Mouse (Mus musculus) frontal cortex, postnatal 10 days (tissue): ENCODE results near the gene Fam76b.
A peak's percentile ranks its signal among the peaks of the same experiment; 100 is the strongest.
"Not testable (repeated sequence)": the region's sequence is repeated elsewhere in the genome, so short reads cannot be mapped to it uniquely, and the experiment has no call there.

Experiments used
- DNase-seq, 2 experiments: peaks; one replicate each; pipeline ENCODE4 v3.0.0; 2022; ENCODE audit warnings: low spot score in 2 of 2, mixed read lengths in 1 of 2

Fam76b gene

GRCm38 (mm10) chr9:13827406-13828086 is at the start of gene Fam76b:
Fam76b (plus strand) TSS chr9:13827716.
- DNase-seq, result peak; percentile 100

GRCm38 (mm10) chr9:13781985-13782384 is 45.5 kb upstream of the Fam76b start:
- DNase-seq, result no peak

GRCm38 (mm10) chr9:13790864-13791263 is 36.7 kb upstream of the Fam76b start:
- not testable (repeated sequence) for DNase-seq

GRCm38 (mm10) chr9:13794302-13794701 is 33.2 kb upstream of the Fam76b start:
- no peak for DNase-seq

GRCm38 (mm10) chr9:13794756-13795155 is 32.8 kb upstream of the Fam76b start:
- no peak for DNase-seq

GRCm38 (mm10) chr9:13804480-13804879 is 23.0 kb upstream of the Fam76b start:
- no peak for DNase-seq

- DNase-seq, result no peak
Observed at GRCm38 (mm10) chr9:13806854-13807253, 20.7 kb upstream of the Fam76b start.

GRCm38 (mm10) chr9:13807657-13808056 is 19.9 kb upstream of the Fam76b start:
- no peak for DNase-seq

GRCm38 (mm10) chr9:13809937-13810336 is 17.6 kb upstream of the Fam76b start:
- DNase-seq, result no peak

GRCm38 (mm10) chr9:13818369-13818768 is 9.1 kb upstream of the Fam76b start:
- no peak for DNase-seq

- no peak for DNase-seq
Observed at GRCm38 (mm10) chr9:13820774-13821173, 6.7 kb upstream of the Fam76b start.

- DNase-seq, result no peak
Observed at GRCm38 (mm10) chr9:13825896-13826295, 1.6 kb upstream of the Fam76b start.

- DNase-seq, result no peak
Observed at GRCm38 (mm10) chr9:13826391-13826805, 1.1 kb upstream of the Fam76b start.

GRCm38 (mm10) chr9:13826832-13827405 is 597 bp upstream of the Fam76b start, which contains the start of gene Cep57:
Cep57 (minus strand) TSS chr9:13827107.
- peak; percentile 95 to 96 for DNase-seq

GRCm38 (mm10) chr9:13828087-13828441 is 548 bp downstream of the Fam76b start:
- no peak for DNase-seq

- no peak for DNase-seq
Observed at GRCm38 (mm10) chr9:13835256-13835655, 7.7 kb downstream of the Fam76b start.

- no peak for DNase-seq
Observed at GRCm38 (mm10) chr9:13836726-13837125, 9.2 kb downstream of the Fam76b start.

- DNase-seq, result no peak
Observed at GRCm38 (mm10) chr9:13847591-13847990, 20.1 kb downstream of the Fam76b start.

GRCm38 (mm10) chr9:13848481-13849480 is 21.3 kb downstream of the Fam76b start:
- DNase-seq, result peak; percentile 19 to 28

- DNase-seq, result no peak
Observed at GRCm38 (mm10) chr9:13853876-13854275, 26.4 kb downstream of the Fam76b start.

GRCm38 (mm10) chr9:13856247-13856646 is 28.7 kb downstream of the Fam76b start:
- DNase-seq, result no peak

GRCm38 (mm10) chr9:13856777-13857176 is 29.3 kb downstream of the Fam76b start:
- DNase-seq, result no peak
